Mouse (Mus musculus) right cerebral cortex, adult 18-20 months (tissue): ENCODE measurements at regions not wholly inside any gene's neighbourhood (a gene's known extent, or its start where the extent isn't known, plus 50 kb on each side); places are given as distances from the start of the nearest gene placed in this dataset.

Experiments used
- DNase-seq: peaks from one replicate; pipeline ENCODE4 v3.0.0; 2022; ENCODE audit warnings: mixed read lengths

GRCm38 (mm10) chr14:81254343-81254838, 1270.5 kb downstream of the Olfm4 start:
- DNase-seq, result no peak

GRCm38 (mm10) chr14:81255423-81255822, 1271.5 kb downstream of the Olfm4 start:
- no peak for DNase-seq

DNA sequence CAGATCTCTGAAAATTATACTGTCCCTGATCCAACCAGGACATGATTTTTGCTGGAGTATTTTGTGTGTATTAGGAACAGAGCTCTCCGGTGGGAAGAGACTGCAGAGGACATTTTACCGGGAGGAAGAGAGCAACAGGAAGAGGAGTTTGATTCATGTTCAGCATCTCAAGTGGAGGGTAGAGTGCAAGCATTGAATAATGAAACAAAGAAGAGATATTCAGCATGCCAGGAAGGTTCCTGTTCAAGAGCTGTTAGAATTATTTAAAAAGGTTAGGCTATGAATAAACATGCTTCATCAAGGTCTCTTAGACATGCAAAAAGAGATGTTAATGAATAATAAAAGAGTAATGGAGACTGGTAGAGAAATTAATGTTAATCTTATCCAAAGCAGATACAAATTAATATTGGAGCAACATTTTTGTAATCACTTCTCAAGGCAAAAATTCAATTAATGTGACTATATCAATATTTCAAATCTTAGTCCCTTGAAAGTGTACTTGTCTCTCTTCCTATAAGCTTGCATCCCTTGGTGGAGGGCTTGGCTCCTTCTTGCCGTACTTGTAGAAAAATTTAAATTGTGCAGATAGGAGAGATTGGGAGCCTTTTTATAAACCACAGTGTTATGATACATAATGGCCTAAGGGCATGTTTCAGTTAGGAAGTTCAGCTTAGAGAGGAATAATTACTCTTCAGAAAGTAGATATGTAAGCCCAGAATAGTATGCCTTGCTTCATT, 1283.9 kb downstream of the Olfm4 start:
- no peak for DNase-seq

DNA sequence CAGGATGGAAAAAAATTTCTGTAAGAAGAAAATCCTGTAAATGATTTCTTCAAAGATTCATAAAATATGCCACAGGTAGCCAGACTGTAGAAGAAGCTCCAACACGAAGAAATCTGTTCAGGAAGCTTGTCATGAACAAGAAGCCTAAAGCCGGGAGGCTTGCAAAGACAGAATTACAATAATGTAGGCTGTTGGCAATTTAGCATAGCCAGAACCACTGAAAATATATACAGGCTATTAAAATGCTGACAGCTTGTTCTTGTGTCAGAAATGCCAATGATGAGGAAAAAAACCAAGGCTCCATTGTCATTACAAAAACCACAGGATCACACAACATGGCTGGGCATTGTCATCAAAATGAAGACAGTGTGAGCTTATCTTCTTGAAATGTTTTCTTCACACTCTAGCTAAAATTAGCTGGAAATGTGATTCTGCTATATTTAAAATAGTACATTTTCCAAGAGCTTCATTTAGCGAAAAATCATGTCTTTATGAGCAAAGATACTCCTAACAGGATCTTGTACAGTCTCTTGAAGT, 1303.7 kb downstream of the Olfm4 start:
- peak; percentile 2 for DNase-seq

DNA sequence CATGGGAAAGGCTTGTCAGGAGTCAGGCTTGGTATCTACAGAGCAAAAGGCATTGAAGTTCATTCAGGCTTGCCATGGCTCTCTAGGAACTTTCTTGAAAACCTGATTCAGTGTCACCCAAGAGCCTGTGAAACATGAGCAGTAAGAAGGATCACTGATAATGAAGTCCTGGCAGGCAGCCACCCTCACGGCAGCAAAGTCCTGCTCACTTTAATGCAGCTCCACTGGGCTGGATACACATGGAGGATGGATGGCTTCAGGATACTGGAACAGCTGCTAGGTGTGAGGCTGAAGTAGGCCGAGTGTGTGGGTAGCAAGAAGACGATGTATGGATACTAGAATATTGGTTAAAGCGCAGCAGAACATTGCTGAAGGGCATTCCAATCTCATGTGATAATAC, 1323.3 kb downstream of the Olfm4 start:
- peak; percentile 2 for DNase-seq

- DNase-seq, result no peak
These were observed 1357.2 kb downstream of the Olfm4 start for GRCm38 (mm10) chr14:81341058-81341457.

DNA sequence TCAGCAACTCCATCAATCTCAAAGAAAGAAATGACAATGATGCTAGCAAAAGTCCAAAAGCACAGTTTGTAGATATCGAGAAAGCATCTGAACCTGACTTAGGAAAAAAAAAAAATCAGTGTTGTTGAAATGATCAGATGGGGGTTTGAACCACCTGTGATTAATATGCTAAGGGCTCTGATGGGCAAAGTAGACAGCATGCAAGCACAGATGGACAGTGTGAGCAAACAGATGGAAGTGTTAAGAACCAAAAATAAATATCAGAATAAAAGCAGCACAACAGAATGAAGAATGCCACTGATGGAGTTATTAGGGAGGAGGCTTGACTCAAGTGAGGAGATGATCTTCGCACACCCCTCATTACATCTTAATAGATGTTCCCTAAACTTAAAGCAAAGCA, 1403.7 kb downstream of the Olfm4 start:
- DNase-seq, result no peak
